Mouse (Mus musculus) thymus, adult 2 months (tissue): ENCODE data around the gene Ebf3.

Source experiments
- CTCF ChIP-seq: fragments of 200-500 bp; IDR thresholded peaks from 2 replicates; pipeline ENCODE4 v1.5.1; 2012; ENCODE audit warnings: mild to moderate bottlenecking, control low read depth, low read length, moderate library complexity, borderline replicate concordance; ENCODE audit not compliant: control insufficient read depth, poor library complexity, insufficient read depth; ENCODE audit errors: extremely low read depth
- POLR2A ChIP-seq: fragments of 200-500 bp; IDR thresholded peaks from 2 replicates; pipeline ENCODE4 v1.6.1; 2012; ENCODE audit warnings: mild to moderate bottlenecking, low read length, control low read depth, moderate library complexity; ENCODE audit not compliant: control insufficient read depth, poor library complexity, insufficient read depth; ENCODE audit errors: extremely low read depth

GRCm38 (mm10) chr7:137294446-137294845 lies 19.8 kb downstream of the Ebf3 start:
- no peak for TF ChIP-seq CTCF
- no peak for TF ChIP-seq POLR2A
